Mouse (Mus musculus) megakaryocyte-erythroid progenitor cell, adult 5-6 weeks (primary cell): ENCODE results near the gene Tyw5. TPM values are rescaled to one million over a fixed set of nuclear protein-coding genes. Genes with fewer than 3 reads are reported as not detected.
A peak's percentile ranks its signal among the peaks of the same experiment; 100 is the strongest.

Experiments used
- ATAC-seq: replicated peaks from 2 replicates; pipeline ENCODE4 v1.8.0; 2016; ENCODE audit warnings: mild to moderate bottlenecking, inconsistent platforms; ENCODE audit not compliant: severe bottlenecking, poor library complexity, low FRiP score, low TSS enrichment
- total RNA-seq, 2 experiments: library from RNA; stranded (forward) in 1 of 2; stranded (reverse) in 1 of 2; fragments of 200-1000, 215-1000 nt in 1 of 2; fragments of >200 nt in 1 of 2; fragmentation: Nextera tagmentation in 1 of 2; gene quantifications; 2 replicates each; pipeline ENCODE4 v1.2.3; 2014 to 2017

Gene Tyw5
- total RNA-seq (2014; fragmentation: Nextera tagmentation) (31.2 and 31.9 TPM in 2 replicates), total RNA-seq (2017) (22.0 and 27.5 TPM in 2 replicates)

DNA sequence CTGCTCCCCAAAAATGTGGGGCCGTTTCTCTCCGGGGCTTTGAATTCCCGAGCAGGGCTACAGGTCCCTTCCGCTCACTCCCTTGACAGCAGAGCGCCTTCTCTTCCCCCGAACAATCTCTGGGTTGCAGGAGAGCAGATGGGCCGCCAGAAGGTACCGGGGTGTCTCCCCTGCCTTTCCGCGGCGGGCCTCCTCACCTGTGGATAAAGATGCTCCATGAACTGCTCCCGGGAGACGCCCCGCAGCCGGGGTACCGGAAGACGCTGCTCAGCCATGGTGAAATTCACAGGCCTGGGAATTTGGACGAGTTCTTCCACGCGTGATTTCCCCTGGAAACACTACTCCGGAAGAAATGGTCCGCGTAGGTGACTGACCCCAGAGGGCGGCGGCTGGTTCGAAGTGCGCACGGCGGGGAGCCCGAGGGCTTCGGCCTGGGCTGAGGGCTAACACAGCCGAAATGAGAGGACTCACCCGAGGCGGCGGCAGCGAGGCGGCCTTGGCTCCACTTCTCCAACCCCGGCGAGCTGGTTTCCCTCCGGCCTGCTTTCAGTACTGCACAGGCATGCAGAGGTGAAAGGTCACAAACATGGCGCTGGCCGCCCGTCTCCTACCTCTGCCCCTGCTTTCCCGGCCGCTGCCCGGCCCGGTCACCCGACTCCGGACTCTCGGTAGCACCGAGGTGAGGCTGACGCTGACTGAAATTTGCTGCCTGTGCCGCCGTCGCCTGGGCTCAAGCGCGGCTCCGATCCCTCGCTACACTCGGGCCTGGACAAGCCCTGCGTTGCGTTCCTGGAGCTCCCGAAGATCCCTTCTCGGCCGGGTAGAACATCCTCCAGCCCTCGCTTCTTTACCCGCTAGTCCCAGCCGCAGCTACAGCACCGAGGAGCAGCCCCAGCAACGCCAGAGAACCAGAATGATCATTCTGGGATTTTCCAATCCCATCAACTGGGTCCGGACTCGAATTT is at the start of gene Tyw5, which contains the start of gene Maip1:
TSS of gene Tyw5 (minus strand) at position 915 of the 965 bp plus-strand sequence.
TSS of gene Maip1 (plus strand) at position 142 of the 965 bp plus-strand sequence.
- ATAC-seq, result peak; percentile 91

DNA sequence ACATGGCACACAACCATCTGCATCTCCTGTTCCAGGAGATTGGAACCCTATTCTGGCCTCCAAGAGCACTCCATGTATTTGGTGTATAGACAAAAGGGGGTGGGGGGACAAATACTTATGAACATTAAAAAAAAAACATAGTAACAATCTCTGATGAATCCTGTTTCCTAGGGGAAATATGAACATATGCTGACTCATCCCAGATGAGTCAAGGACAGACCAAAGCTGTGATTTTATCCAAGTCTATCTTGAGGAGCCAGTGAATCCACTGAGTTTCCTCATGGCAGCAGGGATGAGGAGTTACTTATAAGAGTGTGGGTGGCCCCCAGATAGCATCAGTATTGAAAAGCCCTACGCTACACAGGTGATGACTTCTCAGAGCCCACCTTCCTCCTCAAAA is 43.3 kb upstream of the Tyw5 start:
- no peak for ATAC-seq

DNA sequence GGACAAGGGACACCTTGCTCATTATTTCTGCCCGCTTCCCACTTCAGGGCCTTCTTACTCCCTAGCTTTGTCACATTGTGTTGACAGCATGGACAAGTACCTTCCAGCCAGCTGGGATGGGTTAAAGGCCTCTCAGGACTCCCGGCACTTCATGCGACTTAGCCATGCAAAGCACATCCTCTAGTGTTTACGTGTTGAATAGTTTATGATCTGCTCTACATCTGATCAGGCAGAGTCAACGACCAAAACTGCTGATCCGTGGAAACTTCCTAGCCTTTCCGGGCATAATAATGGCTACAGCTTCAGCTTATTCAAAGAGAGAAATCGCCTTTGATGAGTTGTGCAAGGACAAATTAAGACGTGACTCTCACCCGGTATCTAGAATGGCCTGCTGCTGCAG is 38.8 kb upstream of the Tyw5 start:
- ATAC-seq, result no peak

GRCm38 (mm10) chr1:57440771-57441170 is 33.9 kb upstream of the Tyw5 start:
- ATAC-seq, result no peak

GRCm38 (mm10) chr1:57439026-57439425 is 32.1 kb upstream of the Tyw5 start:
- ATAC-seq, result no peak

GRCm38 (mm10) chr1:57436954-57437353 is 30.1 kb upstream of the Tyw5 start:
- ATAC-seq, result peak; percentile 63; the same call in 1 of the 2 replicates

GRCm38 (mm10) chr1:57436408-57436807 is 29.5 kb upstream of the Tyw5 start:
- ATAC-seq, result peak; percentile 94

DNA sequence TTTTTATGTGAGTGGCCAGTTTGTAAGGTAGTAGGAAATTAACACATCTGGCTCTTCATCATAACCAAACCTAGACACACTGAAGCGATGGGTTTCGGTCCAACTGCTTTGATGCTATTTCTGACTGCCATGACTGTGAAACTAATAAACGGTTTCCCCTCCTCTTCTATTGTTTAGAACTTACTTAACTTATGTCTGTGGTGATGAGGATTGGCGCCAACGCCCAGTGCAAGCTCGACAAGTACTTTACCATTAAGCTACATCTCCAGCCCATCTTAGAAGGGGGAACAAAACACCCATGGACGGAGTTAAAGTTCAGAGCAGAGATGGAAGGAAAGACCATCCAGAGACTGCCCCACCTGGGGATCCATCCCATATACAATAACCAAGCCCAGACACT is 26.2 kb upstream of the Tyw5 start:
- no peak for ATAC-seq

- ATAC-seq, result no peak
Measured at GRCm38 (mm10) chr1:57429786-57430483, 23.0 kb upstream of the Tyw5 start.

DNA sequence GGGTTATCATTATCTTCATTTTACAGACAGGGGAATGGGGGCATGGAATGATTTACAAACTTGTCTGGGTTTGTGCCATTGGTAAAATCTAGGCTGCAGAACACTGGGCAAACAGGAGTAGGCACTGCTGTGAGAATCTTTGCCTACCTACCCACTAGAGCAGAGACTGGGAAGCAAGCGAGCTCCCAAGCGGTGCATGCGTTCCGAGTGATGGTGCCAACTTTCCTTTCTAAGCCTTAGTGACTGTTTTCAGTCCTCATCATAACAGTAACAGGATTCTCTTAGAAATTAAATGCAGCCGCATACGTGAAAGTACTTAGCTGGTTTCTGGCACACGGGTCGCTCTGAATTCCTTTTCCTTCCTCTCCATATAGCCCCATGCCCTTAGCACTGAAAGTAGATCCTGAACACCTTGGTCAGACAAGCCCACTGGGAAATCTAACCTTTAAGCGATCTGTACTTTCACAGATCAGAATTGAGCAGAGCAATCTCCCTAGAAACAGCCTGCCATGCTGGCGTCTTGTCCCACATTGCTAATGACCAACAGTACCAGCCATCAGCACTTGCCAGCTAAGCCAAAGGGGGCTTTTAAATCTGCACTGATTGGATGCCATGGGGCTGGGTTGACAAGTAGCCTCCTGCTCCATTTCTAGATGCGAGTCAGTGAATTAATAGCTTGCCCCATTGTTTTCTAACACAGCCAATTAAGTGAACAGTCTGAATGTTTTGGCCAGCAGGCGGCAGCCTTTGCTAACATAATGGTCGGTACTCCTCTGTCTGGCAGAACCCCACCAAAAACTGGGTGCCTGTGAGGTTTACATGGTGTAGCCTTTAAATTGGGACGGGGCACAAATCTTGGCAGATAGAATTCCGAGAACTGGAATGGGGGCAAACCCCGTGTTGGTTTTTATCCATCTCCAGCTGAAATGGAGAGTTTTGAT is 21.7 kb upstream of the Tyw5 start:
- peak; percentile 91 for ATAC-seq

DNA sequence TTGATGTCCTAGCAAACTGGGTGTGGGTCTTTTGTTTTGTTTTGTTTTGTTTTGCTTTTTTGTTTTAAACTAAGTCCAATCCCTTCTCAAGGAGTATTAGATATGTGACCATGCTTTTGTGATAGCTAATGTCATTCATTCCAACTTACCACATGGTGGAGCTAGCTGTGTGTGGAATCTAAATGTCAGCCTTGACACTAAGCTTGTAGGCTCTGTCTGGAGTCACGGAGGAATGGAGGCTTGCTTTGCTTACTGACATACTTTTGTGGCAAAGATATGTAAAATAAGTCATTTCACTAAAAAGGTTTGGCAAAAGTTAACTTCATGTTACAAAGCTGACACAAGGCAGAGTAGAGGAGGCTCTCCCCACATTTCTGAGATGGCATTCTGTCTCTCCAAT is 16.8 kb upstream of the Tyw5 start:
- ATAC-seq, result no peak

- no peak for ATAC-seq
Measured at GRCm38 (mm10) chr1:57413397-57413796, 6.5 kb upstream of the Tyw5 start.

DNA sequence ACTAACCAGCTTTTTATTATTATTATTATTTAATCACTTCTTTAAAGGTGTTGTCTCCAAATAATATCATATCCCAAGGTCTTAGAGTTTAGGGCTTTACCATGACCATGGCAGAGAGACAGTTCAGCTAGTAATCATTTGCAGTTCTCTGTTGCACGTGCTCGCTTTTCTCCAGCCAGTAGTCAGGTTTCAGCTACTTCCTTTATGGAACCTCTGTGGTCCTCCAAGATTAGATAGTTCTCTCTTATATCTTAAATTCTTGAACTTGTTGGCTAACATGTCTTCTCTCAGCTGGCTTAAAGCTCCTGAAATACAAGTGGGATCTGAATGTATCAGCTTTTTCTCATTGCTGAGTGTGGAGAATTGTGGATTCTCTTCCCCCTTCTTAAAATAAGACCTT is 2.1 kb upstream of the Tyw5 start:
- no peak for ATAC-seq

DNA sequence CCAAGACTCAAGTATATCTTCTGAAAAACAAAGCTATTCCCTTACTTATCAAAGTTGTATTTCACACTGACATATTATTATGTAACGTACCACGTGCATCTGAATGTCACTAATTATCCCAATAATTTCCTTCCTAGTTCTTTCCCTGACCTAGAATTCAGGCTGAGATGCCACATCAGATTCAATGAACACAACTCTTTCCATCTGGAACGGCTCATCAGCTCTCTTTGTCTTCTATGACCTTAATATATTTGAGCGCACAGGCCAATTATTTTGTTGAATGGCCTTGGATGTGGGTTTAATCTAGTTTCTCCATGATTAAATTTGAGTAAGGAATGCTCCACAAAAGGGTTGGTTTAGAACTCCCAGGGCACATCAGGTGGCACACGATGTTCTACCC is 4.8 kb downstream of the Tyw5 start:
- ATAC-seq, result no peak

DNA sequence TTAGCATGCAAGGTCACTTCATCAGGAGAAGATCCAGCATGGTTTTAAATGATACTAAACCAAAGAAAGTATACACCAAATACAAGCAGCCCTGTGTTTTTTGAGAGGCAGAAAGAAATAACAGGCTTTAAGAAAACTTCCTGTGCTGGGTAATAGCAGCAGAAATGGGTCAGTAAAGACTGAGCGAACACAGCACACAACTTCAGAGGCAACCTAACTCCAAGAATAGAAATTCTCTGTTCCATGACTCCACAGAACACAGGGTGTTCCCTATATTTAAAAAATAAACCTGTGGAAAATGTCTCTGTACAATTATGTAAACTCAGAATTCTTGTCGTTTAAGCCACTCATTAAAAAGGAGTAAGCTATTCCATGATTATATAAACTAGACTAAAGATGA is 6.0 kb downstream of the Tyw5 start:
- ATAC-seq, result no peak

DNA sequence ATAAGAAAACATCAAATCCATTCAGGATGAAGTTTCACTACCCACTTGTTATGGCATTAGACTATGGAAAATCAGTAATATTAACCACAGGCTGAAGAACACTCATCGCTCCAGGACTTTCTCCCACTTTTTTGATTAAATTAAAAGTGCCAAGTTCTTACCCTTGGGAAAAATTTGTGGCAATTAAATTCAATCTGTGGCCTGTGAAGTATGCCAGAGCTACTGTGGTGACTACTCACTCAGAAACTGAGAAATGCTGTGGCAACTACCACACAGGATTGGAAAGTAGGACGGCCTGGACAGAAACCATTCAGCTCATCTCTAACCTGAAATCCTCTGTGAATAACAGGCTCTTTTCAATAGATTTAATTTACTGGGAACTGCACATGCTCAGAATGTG is 6.6 kb downstream of the Tyw5 start:
- no peak for ATAC-seq

DNA sequence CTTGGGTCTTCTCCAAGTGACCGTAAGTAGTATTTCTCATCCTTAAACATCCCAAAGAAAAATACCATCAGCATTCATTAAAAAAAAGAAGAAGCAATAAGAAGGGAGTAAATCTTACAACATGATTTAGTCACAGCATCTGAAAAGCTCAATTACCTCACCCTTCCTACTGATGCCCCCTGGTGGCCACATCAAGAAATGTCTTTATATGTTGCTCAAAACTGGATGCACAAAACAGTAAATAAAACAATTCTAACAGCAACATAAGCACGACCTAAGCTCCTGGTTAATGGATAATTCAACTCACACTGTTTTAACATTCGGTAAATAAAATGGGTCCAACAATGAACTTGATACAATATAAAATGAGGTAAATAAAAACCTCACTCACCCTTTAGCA is 12.8 kb downstream of the Tyw5 start:
- ATAC-seq, result peak; percentile 80; the same call in 1 of the 2 replicates

DNA sequence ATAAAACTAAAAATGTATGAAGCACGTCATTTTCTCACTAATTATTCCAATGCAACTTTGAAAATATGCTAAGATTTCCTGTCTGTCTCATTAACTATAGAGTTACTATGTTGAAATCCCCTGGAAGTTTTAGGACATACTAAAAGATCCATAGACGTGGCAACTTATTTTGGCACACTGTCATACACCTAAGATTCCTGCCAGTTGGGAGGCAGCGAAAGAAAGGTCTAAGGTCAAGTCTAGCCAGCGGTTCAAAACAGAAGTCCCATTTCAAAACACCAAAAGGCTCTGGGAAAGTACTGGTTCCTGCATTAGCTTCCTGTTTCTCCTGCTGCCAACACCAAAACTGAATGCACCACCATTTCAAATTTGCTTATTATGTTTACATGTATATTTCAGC is 14.5 kb downstream of the Tyw5 start:
- no peak for ATAC-seq

DNA sequence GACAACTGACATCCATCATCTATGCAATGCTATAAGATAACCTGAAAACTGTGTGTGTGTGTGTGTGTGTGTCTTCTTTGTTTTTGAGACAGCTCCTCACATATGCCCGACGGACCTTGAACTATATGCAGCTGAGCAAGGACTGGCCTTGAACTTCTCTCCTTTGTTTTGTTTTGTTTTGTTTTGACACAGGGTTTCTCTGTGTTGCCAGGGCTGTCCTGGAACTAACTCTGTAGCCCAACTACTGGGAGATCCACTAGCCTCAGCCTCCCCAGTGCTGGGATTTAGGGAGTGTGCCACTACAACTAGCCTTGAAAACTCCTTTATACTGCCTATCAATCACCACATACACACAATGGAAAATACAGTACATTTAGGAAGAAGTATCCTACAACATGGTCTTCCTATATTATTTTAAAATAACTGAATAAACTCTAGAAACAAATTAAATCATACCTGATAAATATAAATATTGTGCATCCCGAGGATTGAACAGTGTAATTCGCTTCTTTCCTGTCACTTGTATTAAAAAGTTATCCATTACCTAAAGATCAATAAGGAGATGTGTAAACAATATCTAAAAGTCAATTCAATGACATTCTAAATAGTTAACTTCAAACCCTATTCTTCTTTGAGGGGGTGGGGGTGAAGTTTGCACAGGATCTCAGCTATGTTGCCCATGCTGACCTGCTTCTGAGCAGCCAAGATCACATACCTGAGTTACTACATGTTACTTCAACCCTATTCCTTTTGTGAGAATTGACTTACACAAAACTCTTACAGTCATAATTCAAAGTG is 15.7 kb downstream of the Tyw5 start:
- no peak for ATAC-seq
